Mouse (Mus musculus) embryonic facial prominence, embryonic 10.5 days (tissue): ENCODE data around the gene Asprv1. TPM values are rescaled to one million over a fixed set of nuclear protein-coding genes. Genes with fewer than 3 reads are reported as not detected.
A peak's percentile ranks its signal among the peaks of the same experiment; 100 is the strongest.

Source experiments
- DNase-seq: peaks from one replicate; pipeline ENCODE4 v3.0.0-alpha.2; 2017; ENCODE audit warnings: low spot score
- H3K27ac ChIP-seq: fragments of 300-500 bp; sonication (generic); replicated peaks from 2 replicates; pipeline ENCODE4 v1.5.1; 2016; ENCODE audit warnings: mild to moderate bottlenecking
- H3K27me3 ChIP-seq: fragments of 300-500 bp; sonication (generic); replicated peaks from 2 replicates; pipeline ENCODE4 v1.6.1; 2016; ENCODE audit warnings: low read depth, mild to moderate bottlenecking; ENCODE audit not compliant: poor library complexity, severe bottlenecking
- H3K36me3 ChIP-seq: fragments of 300-500 bp; sonication (generic); replicated peaks from 2 replicates; pipeline ENCODE4 v1.6.1; 2016; ENCODE audit warnings: mild to moderate bottlenecking, moderate library complexity
- H3K4me1 ChIP-seq: fragments of 300-500 bp; sonication (generic); 2 replicates; pipeline ENCODE4 v1.6.1; 2016
- H3K4me3 ChIP-seq: fragments of 300-500 bp; sonication (generic); 2 replicates; pipeline ENCODE4 v1.5.1; 2016; ENCODE audit warnings: mild to moderate bottlenecking, moderate library complexity
- H3K9me3 ChIP-seq: fragments of 300-500 bp; sonication (generic); 2 replicates; pipeline ENCODE4 v1.6.1; 2016; ENCODE audit warnings: mild to moderate bottlenecking
- WGBS: fragments of 180-500 bp; shearing (Covaris S2); methylation state at CpG from one replicate; pipeline ENCODE4 v1.1.7; 2016; 5-methylcytosine and 5-hydroxymethylcytosine counted together
- polyA plus RNA-seq: library from polyadenylated mRNA; unstranded; fragments of >200 nt; fragmentation: Nextera tagmentation; extraction: Ambion mirVana; gene quantifications from 2 replicates; pipeline ENCODE4 v1.2.1, GENCODE M21; 2016

The Asprv1 gene
- polyA plus RNA-seq, 1 experiment from 2014 or later = 1.3 TPM

- H3K9me3 ChIP-seq = no peaks in the 10 kb centered on the region
- H3K4me1 ChIP-seq = peaks cover 5% of the 10 kb centered on the region
- no peak overlapping the region for H3K27ac ChIP-seq
- DNase-seq = no peak
- no peak overlapping the region for H3K4me3 ChIP-seq
- no peaks in the 10 kb centered on the region for H3K36me3 ChIP-seq
- H3K27me3 ChIP-seq = no peaks in the 10 kb centered on the region
- 74% methylated on average over 2 of the region's 2 CpGs for WGBS
Observed at GRCm38 (mm10) chr6:86636495-86636894, 8.5 kb downstream of the Asprv1 start.

- WGBS = 68% methylated on average over 4 of the region's 4 CpGs
- Histone ChIP-seq H3K27me3 (no peaks in the 10 kb centered on the region), H3K4me3 (no peak overlapping the region), H3K36me3 (no peaks in the 10 kb centered on the region), H3K27ac (peak overlapping the region; percentile 44; the same call in 1 of the 2 replicates), H3K9me3 (no peaks in the 10 kb centered on the region), H3K4me1 (peaks cover 5% of the 10 kb centered on the region)
- DNase-seq = no peak
Observed at GRCm38 (mm10) chr6:86637171-86637835, 9.3 kb downstream of the Asprv1 start.

- no peaks in the 10 kb centered on the region for H3K27me3 ChIP-seq
- H3K4me1 ChIP-seq = peaks cover 5% of the 10 kb centered on the region
- no peaks in the 10 kb centered on the region for H3K36me3 ChIP-seq
- no peak for DNase-seq
- H3K27ac ChIP-seq = peak overlapping the region; percentile 44; the same call in 1 of the 2 replicates
- H3K9me3 ChIP-seq = no peaks in the 10 kb centered on the region
- H3K4me3 ChIP-seq = no peak overlapping the region
- WGBS = 54% methylated on average over 2 of the region's 2 CpGs
Observed at GRCm38 (mm10) chr6:86637860-86638259, 9.9 kb downstream of the Asprv1 start.

GRCm38 (mm10) chr6:86638434-86638833 is 10.5 kb downstream of the Asprv1 start:
- 24% methylated on average over 2 of the region's 2 CpGs for WGBS
- Histone ChIP-seq H3K9me3 (no peaks in the 10 kb centered on the region), H3K4me1 (peaks cover 5% of the 10 kb centered on the region), H3K27ac (no peak overlapping the region), H3K27me3 (no peaks in the 10 kb centered on the region), H3K36me3 (no peaks in the 10 kb centered on the region), H3K4me3 (no peak overlapping the region)
- no peak for DNase-seq

- Histone ChIP-seq H3K27me3 (no peaks in the 10 kb centered on the region), H3K36me3 (no peaks in the 10 kb centered on the region), H3K27ac (no peak overlapping the region; the same call in 1 of the 2 replicates), H3K9me3 (no peaks in the 10 kb centered on the region), H3K4me1 (peaks cover 5% of the 10 kb centered on the region), H3K4me3 (no peak overlapping the region)
- 82% methylated on average over 18 of the region's 18 CpGs for WGBS
- no peak for DNase-seq
Observed at GRCm38 (mm10) chr6:86639180-86640160, 11.5 kb downstream of the Asprv1 start.

GRCm38 (mm10) chr6:86640161-86640560 is 12.2 kb downstream of the Asprv1 start:
- H3K9me3 ChIP-seq = no peaks in the 10 kb centered on the region
- DNase-seq = no peak
- no peaks in the 10 kb centered on the region for H3K36me3 ChIP-seq
- H3K27ac ChIP-seq = no peak overlapping the region
- no peaks in the 10 kb centered on the region for H3K27me3 ChIP-seq
- peaks cover 5% of the 10 kb centered on the region for H3K4me1 ChIP-seq
- no peak overlapping the region for H3K4me3 ChIP-seq
- 83% methylated on average over 3 of the region's 3 CpGs for WGBS

GRCm38 (mm10) chr6:86640776-86641175 is 12.8 kb downstream of the Asprv1 start:
- WGBS = 91% methylated on average over 8 of the region's 8 CpGs

GRCm38 (mm10) chr6:86641716-86642115 is 13.8 kb downstream of the Asprv1 start:
- H3K4me3 ChIP-seq = no peak overlapping the region
- 74% methylated on average over 8 of the region's 8 CpGs for WGBS
- peaks cover 5% of the 10 kb centered on the region for H3K4me1 ChIP-seq
- H3K9me3 ChIP-seq = no peaks in the 10 kb centered on the region
- no peak overlapping the region for H3K27ac ChIP-seq
- DNase-seq = no peak
- no peaks in the 10 kb centered on the region for H3K27me3 ChIP-seq
- no peaks in the 10 kb centered on the region for H3K36me3 ChIP-seq

More at GRCm38 (mm10) chr6:86640776-86641175, 12.8 kb downstream of the Asprv1 start:
- no peak overlapping the region for H3K4me3 ChIP-seq
- no peak for DNase-seq
- H3K4me1 ChIP-seq = peaks cover 5% of the 10 kb centered on the region
- no peak overlapping the region for H3K27ac ChIP-seq
- no peaks in the 10 kb centered on the region for H3K9me3 ChIP-seq
- no peaks in the 10 kb centered on the region for H3K27me3 ChIP-seq
- H3K36me3 ChIP-seq = no peaks in the 10 kb centered on the region

- no peak overlapping the region for H3K27ac ChIP-seq
- no peak overlapping the region for H3K4me3 ChIP-seq
- no peaks in the 10 kb centered on the region for H3K9me3 ChIP-seq
- no peak for DNase-seq
- no peaks in the 10 kb centered on the region for H3K27me3 ChIP-seq
- 80% methylated on average over 3 of the region's 3 CpGs for WGBS
- peaks cover 12% of the 10 kb centered on the region for H3K36me3 ChIP-seq
- H3K4me1 ChIP-seq = no peaks in the 10 kb centered on the region
Observed at GRCm38 (mm10) chr6:86644775-86645400, 16.9 kb downstream of the Asprv1 start.

GRCm38 (mm10) chr6:86645551-86645950 is 17.6 kb downstream of the Asprv1 start:
- 84% methylated on average over 4 of the region's 4 CpGs for WGBS
- H3K4me1 ChIP-seq = no peaks in the 10 kb centered on the region

GRCm38 (mm10) chr6:86646143-86646542 is 18.2 kb downstream of the Asprv1 start:
- H3K4me1 ChIP-seq = no peaks in the 10 kb centered on the region
- peaks cover 25% of the 10 kb centered on the region for H3K36me3 ChIP-seq
- no peak overlapping the region for H3K4me3 ChIP-seq
- no peak for DNase-seq
- no peaks in the 10 kb centered on the region for H3K27me3 ChIP-seq
- H3K27ac ChIP-seq = no peak overlapping the region
- WGBS = 80% methylated on average over 7 of the region's 7 CpGs
- H3K9me3 ChIP-seq = no peaks in the 10 kb centered on the region

More at GRCm38 (mm10) chr6:86645551-86645950, 17.6 kb downstream of the Asprv1 start:
- Histone ChIP-seq H3K27me3 (no peaks in the 10 kb centered on the region), H3K9me3 (no peaks in the 10 kb centered on the region), H3K4me3 (no peak overlapping the region), H3K36me3 (peaks cover 19% of the 10 kb centered on the region), H3K27ac (no peak overlapping the region)
- DNase-seq = no peak

- H3K27ac ChIP-seq = no peak overlapping the region
- no peak overlapping the region for H3K4me3 ChIP-seq
- peaks cover 55% of the 10 kb centered on the region for H3K36me3 ChIP-seq
- H3K4me1 ChIP-seq = no peaks in the 10 kb centered on the region
- no peaks in the 10 kb centered on the region for H3K27me3 ChIP-seq
- WGBS = 88% methylated on average over 6 of the region's 6 CpGs
- no peaks in the 10 kb centered on the region for H3K9me3 ChIP-seq
- DNase-seq = no peak
Observed at GRCm38 (mm10) chr6:86653026-86653425, 25.1 kb downstream of the Asprv1 start.
